Mouse (Mus musculus) limb, embryonic 15.5 days (tissue): ENCODE measurements at regions not wholly inside any gene's neighbourhood (a gene's known extent, or its start where the extent isn't known, plus 50 kb on each side); places are given as distances from the start of the nearest gene placed in this dataset.
"Not testable (repeated sequence)": the region's sequence is repeated elsewhere in the genome, so short reads cannot be mapped to it uniquely, and the experiment has no call there.

Source experiments
- ATAC-seq: fragments of 200-750 bp; cut with Nextera tagmentation; 2 replicates; pipeline ENCODE4 v1.8.0; 2017; ENCODE audit warnings: low read depth, moderate TSS enrichment; ENCODE audit not compliant: insufficient number of reproducible peaks, low FRiP score, low TSS enrichment
- H3K27ac ChIP-seq: fragments of 300-500 bp; sonication (generic); 2 replicates; pipeline ENCODE4 v1.5.1; 2015; ENCODE audit warnings: moderate library complexity, mild to moderate bottlenecking, inconsistent platforms
- H3K27me3 ChIP-seq: fragments of 300-500 bp; sonication (generic); 2 replicates; pipeline ENCODE4 v1.6.1; 2015; ENCODE audit warnings: inconsistent platforms
- H3K36me3 ChIP-seq: fragments of 300-500 bp; sonication (generic); 2 replicates; pipeline ENCODE4 v1.6.1; 2015; ENCODE audit warnings: inconsistent platforms
- H3K4me1 ChIP-seq: fragments of 300-500 bp; sonication (generic); 2 replicates; pipeline ENCODE4 v1.6.1; 2015; ENCODE audit warnings: inconsistent platforms
- H3K4me2 ChIP-seq: fragments of 300-500 bp; sonication (generic); 2 replicates; pipeline ENCODE4 v1.6.1; 2015; ENCODE audit warnings: mild to moderate bottlenecking, inconsistent platforms
- H3K4me3 ChIP-seq: fragments of 300-500 bp; sonication (generic); 2 replicates; pipeline ENCODE4 v1.5.1; 2015; ENCODE audit warnings: mild to moderate bottlenecking, inconsistent platforms
- H3K9ac ChIP-seq: fragments of 300-500 bp; sonication (generic); 2 replicates; pipeline ENCODE4 v1.6.1; 2015; ENCODE audit warnings: inconsistent platforms
- H3K9me3 ChIP-seq: fragments of 300-500 bp; sonication (generic); 2 replicates; pipeline ENCODE4 v1.6.1; 2016; ENCODE audit warnings: inconsistent platforms
- WGBS: fragments of 180-500 bp; shearing (Covaris S2); methylation state at CpG from one replicate; pipeline ENCODE4 v1.1.7; 2015; 5-methylcytosine and 5-hydroxymethylcytosine counted together

- H3K4me1 ChIP-seq, result peaks cover 22% of the 10 kb centered on the region
- no peaks in the 10 kb centered on the region for H3K9me3 ChIP-seq
- no peak overlapping the region for H3K4me2 ChIP-seq
These were observed 523.1 kb downstream of the Bnc2 start for GRCm38 (mm10) chr4:84151971-84152450.

DNA sequence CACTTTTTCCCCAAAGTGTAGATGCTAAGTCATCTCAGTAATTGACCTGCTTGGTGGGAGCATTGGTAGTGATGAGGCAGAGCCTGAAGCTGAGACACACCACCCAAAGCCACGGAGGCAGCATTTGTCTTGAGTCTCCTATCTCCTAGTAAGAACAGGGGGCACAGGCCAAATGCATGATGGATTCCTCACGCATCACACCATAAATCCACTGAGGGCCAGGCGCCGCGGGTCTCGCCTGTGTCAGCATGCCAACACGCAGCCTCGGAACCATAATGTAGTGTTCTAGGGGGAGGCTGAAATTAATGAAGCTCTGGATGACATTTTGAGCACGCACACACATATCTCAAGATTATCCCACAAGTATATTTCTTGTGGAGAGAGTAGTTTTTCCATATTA lies 521.5 kb downstream of the Bnc2 start:
- no peaks in the 10 kb centered on the region for H3K9me3 ChIP-seq
- no peak overlapping the region for H3K27ac ChIP-seq
- H3K4me2 ChIP-seq, result no peak overlapping the region
- no peak overlapping the region for H3K9ac ChIP-seq
- H3K4me3 ChIP-seq, result no peak overlapping the region
- 78% methylated on average over 9 of the region's 9 CpGs for WGBS
- no peaks in the 10 kb centered on the region for H3K36me3 ChIP-seq
- H3K27me3 ChIP-seq, result no peaks in the 10 kb centered on the region
- no peak for ATAC-seq
- H3K4me1 ChIP-seq, result peaks cover 34% of the 10 kb centered on the region

More at GRCm38 (mm10) chr4:84151971-84152450, 523.1 kb downstream of the Bnc2 start:
- Histone ChIP-seq H3K36me3 (no peaks in the 10 kb centered on the region), H3K9ac (no peak overlapping the region), H3K27me3 (no peaks in the 10 kb centered on the region), H3K4me3 (no peak overlapping the region), H3K27ac (peak overlapping the region; percentile 50; the same call in 1 of the 2 replicates)
- peak; percentile 63; the same call in 1 of the 2 replicates for ATAC-seq
- WGBS, result 26% methylated on average over 6 of the region's 6 CpGs

DNA sequence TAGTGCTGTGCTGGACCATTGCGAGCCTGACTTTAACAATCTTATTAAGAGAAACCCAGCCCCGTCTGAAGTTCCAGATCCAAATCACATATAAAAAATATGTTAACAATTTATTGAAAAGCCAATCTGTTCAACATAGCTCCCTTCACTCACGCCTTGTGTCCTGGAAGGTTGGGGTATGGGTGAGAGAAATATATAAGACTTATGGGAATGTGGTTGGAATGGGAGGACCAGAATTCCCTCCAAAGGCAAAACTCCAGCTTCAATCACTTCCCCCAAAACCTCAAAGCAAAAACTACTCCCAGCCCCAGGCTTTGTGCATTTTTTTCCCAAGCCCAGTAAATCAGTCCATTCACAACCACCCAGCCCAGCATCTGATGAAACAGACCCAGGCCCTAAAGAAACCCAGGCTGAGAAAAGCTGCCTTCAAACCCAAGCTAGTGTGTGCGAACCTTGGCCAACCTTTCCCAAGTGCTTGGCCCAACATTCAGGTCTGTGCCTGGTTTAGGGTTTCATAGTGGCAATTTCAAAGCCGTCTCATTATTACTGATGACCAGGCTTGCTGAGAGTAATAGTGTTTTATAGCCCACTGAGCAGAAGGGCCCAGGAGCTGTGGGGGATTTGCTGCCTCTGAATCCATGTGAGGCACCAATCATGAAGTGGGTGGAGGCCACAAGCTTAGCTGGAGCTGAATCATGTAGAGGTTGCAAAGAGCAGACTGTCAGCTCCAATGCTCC lies 517.0 kb downstream of the Bnc2 start:
- H3K4me3 ChIP-seq, result no peak overlapping the region
- peak; percentile 89 for ATAC-seq
- WGBS, result 29% methylated on average over 5 of the region's 5 CpGs
- no peaks in the 10 kb centered on the region for H3K36me3 ChIP-seq
- H3K4me1 ChIP-seq, result peaks cover 14% of the 10 kb centered on the region; the same call in 1 of the 2 replicates
- H3K4me2 ChIP-seq, result no peak overlapping the region
- H3K27ac ChIP-seq, result peak overlapping the region; percentile 75
- H3K27me3 ChIP-seq, result no peaks in the 10 kb centered on the region
- H3K9ac ChIP-seq, result no peak overlapping the region
- no peaks in the 10 kb centered on the region for H3K9me3 ChIP-seq

GRCm38 (mm10) chr4:84163362-84163761 lies 511.7 kb downstream of the Bnc2 start:
- Histone ChIP-seq H3K27me3 (no peaks in the 10 kb centered on the region), H3K4me2 (no peak overlapping the region), H3K4me1 (peaks cover 4% of the 10 kb centered on the region; the same call in 1 of the 2 replicates), H3K9me3 (no peaks in the 10 kb centered on the region), H3K9ac (no peak overlapping the region), H3K4me3 (no peak overlapping the region), H3K27ac (no peak overlapping the region), H3K36me3 (no peaks in the 10 kb centered on the region)
- 89% methylated on average over 6 of the region's 6 CpGs for WGBS
- ATAC-seq, result no peak

DNA sequence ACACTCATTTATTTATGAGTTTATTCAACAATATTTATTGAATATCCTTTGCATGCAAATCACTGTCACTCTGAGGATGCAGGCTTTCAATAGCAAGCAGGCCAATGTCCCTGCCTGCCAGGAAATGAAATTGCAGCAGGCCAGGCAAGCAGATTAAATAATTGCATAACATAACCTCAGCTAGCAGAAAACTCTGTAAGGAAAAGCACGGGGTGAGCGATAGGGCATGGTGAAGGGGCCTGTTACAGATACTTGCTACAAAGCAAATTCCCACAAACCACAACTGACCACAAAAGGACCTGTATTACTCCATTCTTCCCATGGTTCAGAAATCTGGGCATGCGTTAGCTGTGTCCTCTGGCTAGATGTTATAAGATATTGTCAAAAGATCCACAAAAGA lies 509.8 kb downstream of the Bnc2 start:
- 89% methylated on average over 3 of the region's 3 CpGs for WGBS
- H3K4me2 ChIP-seq, result no peak overlapping the region
- ATAC-seq, result no peak

DNA sequence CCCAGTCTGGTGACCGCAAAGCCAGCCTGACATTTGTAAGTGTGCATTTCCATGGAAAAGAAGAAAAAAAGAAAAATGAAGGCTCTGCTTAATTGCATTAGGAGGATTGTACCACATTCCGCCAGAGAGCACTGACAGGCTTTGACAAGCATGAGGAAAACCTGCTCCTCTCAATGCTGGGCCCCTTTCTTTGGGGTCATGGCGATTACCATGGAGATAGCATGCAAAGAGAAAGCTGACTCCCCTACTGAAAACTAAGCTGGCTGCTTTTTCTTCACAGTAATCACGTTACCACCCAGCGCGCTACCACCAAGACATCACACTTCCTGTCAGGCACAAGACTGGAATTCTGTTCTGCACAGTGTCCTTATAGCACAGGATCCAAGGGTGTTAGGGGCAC lies 502.2 kb downstream of the Bnc2 start:
- H3K9me3 ChIP-seq, result no peaks in the 10 kb centered on the region
- no peak for ATAC-seq
- 0 out of 2 replicates have a peak, but pooled peaks cover 6% of the 10 kb centered on the region for H3K4me1 ChIP-seq
- no peaks in the 10 kb centered on the region for H3K36me3 ChIP-seq
- no peak overlapping the region for H3K27ac ChIP-seq
- H3K9ac ChIP-seq, result no peak overlapping the region
- no peak overlapping the region for H3K4me2 ChIP-seq
- 44% methylated on average over 6 of the region's 6 CpGs for WGBS
- H3K4me3 ChIP-seq, result no peak overlapping the region
- no peaks in the 10 kb centered on the region for H3K27me3 ChIP-seq

More for the DNA sequence above, 509.8 kb downstream of the Bnc2 start:
- H3K36me3 ChIP-seq, result no peaks in the 10 kb centered on the region
- H3K4me1 ChIP-seq, result no peaks in the 10 kb centered on the region
- no peak overlapping the region for H3K27ac ChIP-seq
- H3K9me3 ChIP-seq, result no peaks in the 10 kb centered on the region
- no peak overlapping the region for H3K9ac ChIP-seq
- H3K4me3 ChIP-seq, result no peak overlapping the region
- H3K27me3 ChIP-seq, result no peaks in the 10 kb centered on the region

- 0 out of 2 replicates have a peak, but pooled peaks cover 6% of the 10 kb centered on the region for H3K4me1 ChIP-seq
- no peak overlapping the region for H3K27ac ChIP-seq
- H3K36me3 ChIP-seq, result no peaks in the 10 kb centered on the region
- H3K27me3 ChIP-seq, result no peaks in the 10 kb centered on the region
- no peak overlapping the region for H3K9ac ChIP-seq
- H3K9me3 ChIP-seq, result no peaks in the 10 kb centered on the region
- no peak overlapping the region for H3K4me2 ChIP-seq
- WGBS, result 57% methylated on average over 2 of the region's 2 CpGs
- H3K4me3 ChIP-seq, result no peak overlapping the region
- no peak for ATAC-seq
These were observed 501.6 kb downstream of the Bnc2 start for GRCm38 (mm10) chr4:84173441-84173840.

DNA sequence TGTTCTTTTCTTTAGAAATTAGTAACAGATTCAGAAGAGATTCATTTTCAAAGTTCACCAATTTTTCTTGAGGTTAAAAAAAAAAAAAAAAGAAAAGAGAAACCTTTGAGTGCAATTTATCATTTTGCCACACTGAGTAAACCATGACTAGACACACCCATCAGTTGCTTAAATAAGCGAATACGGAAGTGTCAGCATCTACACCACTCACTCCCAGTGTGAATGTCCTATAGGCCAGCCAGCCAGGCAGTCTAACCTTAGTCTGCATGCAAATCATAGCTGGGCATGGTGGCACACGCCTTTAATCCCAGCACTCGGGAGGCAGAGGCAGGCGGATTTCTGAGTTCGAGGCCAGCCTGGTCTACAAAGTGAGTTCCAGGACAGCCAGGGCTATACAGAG lies 498.6 kb downstream of the Bnc2 start:
- ATAC-seq, H3K4me3 ChIP-seq, H3K27ac ChIP-seq, H3K36me3 ChIP-seq, H3K9me3 ChIP-seq, H3K27me3 ChIP-seq, H3K4me1 ChIP-seq, H3K9ac ChIP-seq, H3K4me2 ChIP-seq: not testable (repeated sequence)
- WGBS, result 90% methylated on average over 6 of the region's 6 CpGs

DNA sequence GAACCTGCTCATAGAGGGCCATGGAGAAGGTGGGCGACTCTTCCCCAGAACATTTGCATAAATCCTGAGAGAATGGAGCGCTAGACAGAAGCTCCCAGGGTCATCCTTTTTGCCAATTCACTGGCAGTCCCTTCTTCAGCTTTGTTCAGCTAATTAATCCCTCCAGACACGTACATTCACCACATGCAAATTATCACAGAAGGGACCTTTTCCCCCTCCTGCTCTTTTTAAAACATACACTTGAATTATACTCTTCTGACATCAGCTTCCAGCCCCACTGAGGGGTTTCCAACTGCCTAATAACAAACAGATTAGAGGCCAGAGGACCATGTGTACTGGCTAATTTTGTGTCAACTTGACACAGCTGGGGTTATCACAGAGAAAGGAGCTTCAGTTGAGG lies 497.2 kb downstream of the Bnc2 start:
- no peak overlapping the region for H3K4me3 ChIP-seq
- no peak overlapping the region for H3K27ac ChIP-seq
- ATAC-seq, result no peak
- no peak overlapping the region for H3K4me2 ChIP-seq
- WGBS, result 78% methylated on average over 3 of the region's 3 CpGs
- no peaks in the 10 kb centered on the region for H3K27me3 ChIP-seq
- no peak overlapping the region for H3K9ac ChIP-seq
- H3K9me3 ChIP-seq, result no peaks in the 10 kb centered on the region
- H3K36me3 ChIP-seq, result no peaks in the 10 kb centered on the region
- H3K4me1 ChIP-seq, result 0 out of 2 replicates have a peak, but pooled peaks cover 4% of the 10 kb centered on the region

- Histone ChIP-seq H3K9ac (no peak overlapping the region), H3K4me2 (no peak overlapping the region), H3K36me3 (no peaks in the 10 kb centered on the region), H3K27me3 (no peaks in the 10 kb centered on the region), H3K4me3 (no peak overlapping the region), H3K9me3 (no peaks in the 10 kb centered on the region), H3K4me1 (peaks cover 9% of the 10 kb centered on the region), H3K27ac (no peak overlapping the region)
- WGBS, result 75% methylated on average over 4 of the region's 4 CpGs
- ATAC-seq, result no peak
These were observed 490.6 kb downstream of the Bnc2 start for GRCm38 (mm10) chr4:84184436-84184835.

- Histone ChIP-seq H3K4me2 (no peak overlapping the region), H3K9ac (no peak overlapping the region), H3K9me3 (no peaks in the 10 kb centered on the region), H3K27me3 (no peaks in the 10 kb centered on the region), H3K4me3 (no peak overlapping the region), H3K27ac (no peak overlapping the region), H3K36me3 (no peaks in the 10 kb centered on the region), H3K4me1 (peaks cover 11% of the 10 kb centered on the region)
- WGBS, result 84% methylated on average over 6 of the region's 6 CpGs
- no peak for ATAC-seq
These were observed 490.2 kb downstream of the Bnc2 start for GRCm38 (mm10) chr4:84184844-84185243.

GRCm38 (mm10) chr4:84189315-84189714 lies 485.8 kb downstream of the Bnc2 start:
- Histone ChIP-seq H3K9me3 (no peaks in the 10 kb centered on the region), H3K27me3 (no peaks in the 10 kb centered on the region), H3K27ac (no peak overlapping the region), H3K4me2 (no peak overlapping the region), H3K9ac (no peak overlapping the region), H3K36me3 (no peaks in the 10 kb centered on the region), H3K4me1 (peaks cover 11% of the 10 kb centered on the region), H3K4me3 (no peak overlapping the region)
- ATAC-seq, result no peak
- WGBS, result 27% methylated on average over 12 of the region's 12 CpGs
